Mouse (Mus musculus): ENCODE measurements around the gene Tmem106a.
"Not testable (repeated sequence)": the region's sequence is repeated elsewhere in the genome, so short reads cannot be mapped to it uniquely, and the experiment has no call there.

DNA sequence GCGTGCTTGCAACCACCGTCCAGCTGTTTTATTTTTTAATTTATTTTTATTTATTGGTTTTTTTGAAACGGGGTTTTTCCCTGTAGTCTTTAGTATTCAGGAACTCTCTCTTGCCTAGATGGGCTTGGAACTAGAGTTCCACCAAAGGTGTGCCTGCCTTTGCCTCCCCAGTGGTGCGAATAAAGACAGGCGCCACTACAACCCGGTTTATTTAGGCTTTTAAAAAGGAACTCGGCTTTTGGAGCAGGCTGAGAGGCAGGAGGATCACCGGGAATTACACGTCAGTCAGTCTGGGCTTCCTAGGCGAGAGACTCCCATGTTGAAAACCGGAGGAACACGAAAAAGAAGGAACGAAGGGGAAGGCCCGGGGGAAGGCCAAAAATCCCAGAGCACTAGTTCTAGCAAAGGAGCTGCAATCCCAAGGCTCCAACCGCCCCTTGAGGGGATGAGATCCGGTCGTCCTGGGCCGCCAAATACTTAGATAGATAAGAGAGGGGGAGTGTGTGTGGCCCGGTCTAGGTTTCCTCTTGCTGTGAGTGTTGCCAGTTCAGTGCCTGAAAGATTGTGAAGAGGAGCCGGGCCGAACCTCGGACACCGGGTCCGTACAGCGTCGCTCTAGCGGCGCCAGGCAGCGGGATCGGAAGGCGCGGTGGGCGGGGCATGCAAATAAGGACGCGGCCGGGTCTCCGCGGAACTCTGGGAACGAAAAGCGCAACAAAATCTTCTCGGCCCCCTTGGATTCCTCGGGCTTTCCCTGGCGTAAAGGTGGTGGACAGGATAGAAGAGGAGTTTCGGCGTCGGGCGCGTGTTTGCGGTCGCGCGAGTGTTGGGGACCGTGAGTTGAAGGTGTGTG lies 59.0 kb downstream of the Tmem106a start:
- peak; percentile 54 for TF ChIP-seq POLR2A (IDR thresholded peaks at IDR 0.05; ENCODE audit: insufficient read depth, low read depth, low read length)
- TF ChIP-seq CTCF (IDR thresholded peaks at IDR 0.05); EP300 (IDR thresholded peaks at IDR 0.05; ENCODE audit: insufficient read depth, low read depth, low read length): not testable (repeated sequence)
